In genomic region chr9:97140145-97140932, GRCm38 (mm10) we compare ENCODE assay signal across 16 mouse cellular contexts. TPM values are rescaled to one million over a fixed set of nuclear protein-coding genes. Genes with fewer than 3 reads are reported as not detected.
A peak's percentile ranks its signal among the peaks of the same experiment; 100 is the strongest.
DNase-seq lines count a peak whose midpoint lies in the region; ATAC-seq and TF ChIP-seq lines count a peak whose summit lies in the region.
"Had no signal": no experiment of that assay in that cellular context is flagged by ENCODE, and none has a peak within 500 bp of the region (broad histone marks: within the 10 kb centered on the region; RNA-seq: fewer than 3 reads in every experiment).

No protein-coding gene starts in this region.

- no peaks in the 10 kb centered on the region for H3K27me3 ChIP-seq in intestine, embryonic 16.5 days (replicated peaks; ENCODE audit: control insufficient read depth, insufficient read depth, low read length)
- no peaks in the 10 kb centered on the region for H3K27me3 ChIP-seq in small intestine, adult 2 months (ENCODE audit: control insufficient read depth, insufficient read depth, low read length)
- H3K27me3 ChIP-seq in hindbrain, postnatal 0 days (ENCODE audit: insufficient read depth, low read length), result no peaks in the 10 kb centered on the region
- H3K27me3 ChIP-seq: forebrain, embryonic 15.5 days; heart, embryonic 12.5 days had no signal

- TF ChIP-seq POLR2A in small intestine, adult 2 months (IDR thresholded peaks at IDR 0.05; ENCODE audit: low read depth, low read length), result no peak

- H3K27ac ChIP-seq in gastrocnemius, adult 2 months, result peak overlapping the region; percentile 93
- H3K27ac ChIP-seq in intestine, embryonic 16.5 days (ENCODE audit: low read length), result peak overlapping the region; percentile 65
- H3K27ac ChIP-seq in small intestine, adult 2 months (ENCODE audit: insufficient read depth, low read depth, low read length), result peak overlapping the region; percentile 92
- no peak overlapping the region for H3K27ac ChIP-seq in hindbrain, postnatal 0 days
- H3K27ac ChIP-seq: forebrain, embryonic 15.5 days; limb, embryonic 13.5 days had no signal

- H3K4me1 ChIP-seq in intestine, embryonic 16.5 days (ENCODE audit: control insufficient read depth, insufficient read depth, low read length), result 0 out of 2 replicates have a peak, but pooled peaks cover 4% of the 10 kb centered on the region
- H3K4me1 ChIP-seq in small intestine, adult 2 months (ENCODE audit: control insufficient read depth, insufficient read depth, insufficient read length, low read length), result peaks cover 49% of the 10 kb centered on the region
- H3K4me1 ChIP-seq in hindbrain, postnatal 0 days (ENCODE audit: insufficient read depth, low read length), result no peaks in the 10 kb centered on the region
- H3K4me1 ChIP-seq: forebrain, embryonic 15.5 days; limb, embryonic 13.5 days had no signal

- H3K36me3 ChIP-seq in intestine, embryonic 16.5 days (ENCODE audit: control insufficient read depth, insufficient read depth, low read length), result no peaks in the 10 kb centered on the region
- H3K36me3 ChIP-seq in small intestine, adult 2 months (ENCODE audit: control insufficient read depth, insufficient read depth, low read length), result no peaks in the 10 kb centered on the region
- no peaks in the 10 kb centered on the region for H3K36me3 ChIP-seq in hindbrain, postnatal 0 days (ENCODE audit: insufficient read depth, low read length)
- H3K36me3 ChIP-seq: forebrain, embryonic 15.5 days; G1E; heart, embryonic 12.5 days; limb, embryonic 13.5 days had no signal

- DNase-seq in heart, adult 8-10 months (ENCODE audit: low spot score), result peak; percentile 36
- no peak for DNase-seq in heart, postnatal 25 days (ENCODE audit: low spot score)
- peak; percentile 82 for DNase-seq in gastrocnemius, adult 2 months
- DNase-seq in hindbrain, postnatal 0 days (ENCODE audit: low spot score), result no peak
- DNase-seq in liver, result no peak
- DNase-seq: cerebellum, adult 18-20 months; lung, embryonic 14.5 days; thymus, adult 18-20 months had no signal

- H3K4me2 ChIP-seq in intestine, embryonic 16.5 days (ENCODE audit: low read depth, low read length), result no peak overlapping the region
- H3K4me2 ChIP-seq in hindbrain, postnatal 0 days (ENCODE audit: low read depth, low read length), result no peak overlapping the region
- H3K4me2 ChIP-seq: forebrain, embryonic 15.5 days; heart, embryonic 12.5 days; limb, embryonic 13.5 days; lung, embryonic 14.5 days had no signal

- H3K9ac ChIP-seq in intestine, embryonic 16.5 days (ENCODE audit: low read depth, low read length), result no peak overlapping the region
- no peak overlapping the region for H3K9ac ChIP-seq in hindbrain, postnatal 0 days (replicated peaks; ENCODE audit: low read length)
- H3K9ac ChIP-seq: forebrain, embryonic 15.5 days; heart, embryonic 12.5 days; limb, embryonic 13.5 days; lung, embryonic 14.5 days had no signal

- TF ChIP-seq CTCF in gastrocnemius, adult 2 months (IDR thresholded peaks at IDR 0.05), result no peak
- no peak for TF ChIP-seq CTCF in small intestine, adult 2 months (IDR thresholded peaks at IDR 0.05; ENCODE audit: extremely low read depth, insufficient read length, insufficient replicate concordance, low read depth, low read length)
- no peak for TF ChIP-seq CTCF in hindbrain, postnatal 0 days (IDR thresholded peaks at IDR 0.05; ENCODE audit: low read depth)

- H3K4me3 ChIP-seq in gastrocnemius, adult 2 months, result peak overlapping the region; percentile 31
- H3K4me3 ChIP-seq in intestine, embryonic 16.5 days (ENCODE audit: low read length), result no peak overlapping the region
- H3K4me3 ChIP-seq in small intestine, adult 2 months (ENCODE audit: low read depth, low read length), result no peak overlapping the region
- H3K4me3 ChIP-seq in hindbrain, postnatal 0 days (ENCODE audit: low read length), result no peak overlapping the region
- H3K4me3 ChIP-seq: forebrain, embryonic 15.5 days; heart, embryonic 12.5 days; limb, embryonic 13.5 days had no signal

- intact Hi-C loops in heart, postnatal 25 days (cut with DNase I), result no loop called here
- intact Hi-C loops in gastrocnemius, adult 2 months (cut with DNase I), result loop anchor here (2.0 kb wide), 1 partner anchor 16 kb away; no protein-coding TSS in a partner anchor

- H3K9me3 ChIP-seq in intestine, embryonic 16.5 days (ENCODE audit: control insufficient read depth, low read length), result no peaks in the 10 kb centered on the region
- H3K9me3 ChIP-seq in hindbrain, postnatal 0 days (ENCODE audit: low read length), result no peaks in the 10 kb centered on the region
- H3K9me3 ChIP-seq: forebrain, embryonic 15.5 days; G1E; heart, embryonic 12.5 days; limb, embryonic 13.5 days had no signal

- peak; percentile 91 for ATAC-seq in intestine, embryonic 16.5 days
- ATAC-seq in CD4-positive, CD25-positive, alpha-beta regulatory T cell, adult 4 months, result no peak
- ATAC-seq in hindbrain, postnatal 0 days, result no peak
- ATAC-seq: forebrain, embryonic 15.5 days; midbrain, embryonic 16.5 days had no signal

- 70% methylated on average over 10 of the region's 10 CpGs for WGBS in intestine, embryonic 16.5 days
- WGBS in small intestine, adult 2 months, result 29% methylated on average over 10 of the region's 10 CpGs
- WGBS in hindbrain, postnatal 0 days, result 90% methylated on average over 10 of the region's 10 CpGs

RNA-seq across cellular contexts. Expression of gene Slc25a36, which starts 29.4 kb away (rescaled TPM):
- 10 to 100 TPM; 38.7 to 46.7 (median 40.4) TPM for total RNA-seq in heart, adult 8-10 months (2022)
- total RNA-seq in heart, postnatal 25 days (2021), result 10 to 100 TPM; 38.8 to 42.5 TPM
- total RNA-seq in gastrocnemius, adult 2 months (2021), result 10 to 100 TPM; 33.6 to 52.7 TPM
- polyA plus RNA-seq in intestine, embryonic 16.5 days (2015; fragmentation: Nextera tagmentation; extraction: Ambion mirVana), result 45.1 and 49.4 TPM in 2 replicates
- polyA plus RNA-seq in small intestine, adult 2 months (2012; rRNA removed), result 4.4 and 15.6 TPM in 2 replicates
- polyA plus RNA-seq in CD4-positive, CD25-positive, alpha-beta regulatory T cell, adult 4 months (2017; shearing (Covaris generic)), result 10 to 100 TPM; 67.5 to 77.7 TPM
- 97.3 and 97.4 TPM in 2 replicates for total RNA-seq in hindbrain, postnatal 0 days (2014; rRNA removed)
- polyA plus RNA-seq in hindbrain, postnatal 0 days (2015; fragmentation: Nextera tagmentation; extraction: Ambion mirVana), result 68.8 and 74.9 TPM in 2 replicates

Comparison
In these comparisons a context has a peak if more than half of its experiments do, and no peak if none do; other contexts are left out.
1. DNase-seq: peak in heart, adult 8-10 months (single experiment) and gastrocnemius, adult 2 months (single experiment); none in heart, postnatal 25 days (single experiment), hindbrain, postnatal 0 days (single experiment) and liver (single experiment).